Mouse (Mus musculus): ENCODE data around the gene Mbd6. TPM values are rescaled to one million over a fixed set of nuclear protein-coding genes. Genes with fewer than 3 reads are reported as not detected.
A peak's percentile ranks its signal among the peaks of the same experiment; 100 is the strongest.

Gene Mbd6
- total RNA-seq, 2 experiments from 2014 or later: 89.7 to 92.6 TPM

- DNase-seq (ENCODE audit: low spot score in 2 of 2): no peak
Observed at GRCm38 (mm10) chr10:127289573-127290191, 864 bp upstream of the Mbd6 start.

- peak in 1 of 2 experiments; percentile 44 for DNase-seq (ENCODE audit: low spot score in 2 of 2)
Observed at GRCm38 (mm10) chr10:127288328-127288799, 454 bp downstream of the Mbd6 start.

- no peak for DNase-seq (ENCODE audit: low spot score in 2 of 2)
Observed at GRCm38 (mm10) chr10:127287936-127288293, 903 bp downstream of the Mbd6 start.

- no peak for DNase-seq (ENCODE audit: low spot score in 2 of 2)
Observed at GRCm38 (mm10) chr10:127287271-127287935, 1.4 kb downstream of the Mbd6 start.

GRCm38 (mm10) chr10:127286730-127287129, 2.1 kb downstream of the Mbd6 start:
- no peak for DNase-seq (ENCODE audit: low spot score in 2 of 2)

GRCm38 (mm10) chr10:127286194-127286593, 2.6 kb downstream of the Mbd6 start:
- DNase-seq (ENCODE audit: low spot score in 2 of 2): no peak

- no peak for DNase-seq (ENCODE audit: low spot score in 2 of 2)
Observed at GRCm38 (mm10) chr10:127285644-127286043, 3.2 kb downstream of the Mbd6 start.

GRCm38 (mm10) chr10:127284724-127285500, 3.9 kb downstream of the Mbd6 start:
- DNase-seq (ENCODE audit: low spot score in 2 of 2): no peak

GRCm38 (mm10) chr10:127284105-127284622, 4.7 kb downstream of the Mbd6 start:
- DNase-seq (ENCODE audit: low spot score in 2 of 2): no peak

GRCm38 (mm10) chr10:127282620-127283215, 6.1 kb downstream of the Mbd6 start:
- no peak for DNase-seq (ENCODE audit: low spot score in 2 of 2)

GRCm38 (mm10) chr10:127281316-127281715, 7.5 kb downstream of the Mbd6 start:
- no peak for DNase-seq (ENCODE audit: low spot score in 2 of 2)

GRCm38 (mm10) chr10:127279730-127280129, 9.1 kb downstream of the Mbd6 start:
- DNase-seq (ENCODE audit: low spot score in 2 of 2): no peak

- DNase-seq (ENCODE audit: low spot score in 2 of 2): no peak
Observed at GRCm38 (mm10) chr10:127274261-127275022, 14.4 kb downstream of the Mbd6 start.

GRCm38 (mm10) chr10:127272371-127272770, 16.4 kb downstream of the Mbd6 start:
- no peak for DNase-seq (ENCODE audit: low spot score in 2 of 2)

GRCm38 (mm10) chr10:127269884-127270283, 18.9 kb downstream of the Mbd6 start:
- no peak for DNase-seq (ENCODE audit: low spot score in 2 of 2)

- DNase-seq (ENCODE audit: low spot score in 2 of 2): no peak
Observed at GRCm38 (mm10) chr10:127269036-127269435, 19.8 kb downstream of the Mbd6 start.

GRCm38 (mm10) chr10:127268401-127268800, 20.4 kb downstream of the Mbd6 start:
- DNase-seq (ENCODE audit: low spot score in 2 of 2): no peak

- no peak for DNase-seq (ENCODE audit: low spot score in 2 of 2)
Observed at GRCm38 (mm10) chr10:127267318-127267717, 21.5 kb downstream of the Mbd6 start.

GRCm38 (mm10) chr10:127266112-127267091, 22.4 kb downstream of the Mbd6 start, which contains the start of gene Dctn2:
Dctn2 (plus strand) TSS chr10:127266368.
- peak; percentile 75 to 86 for DNase-seq (ENCODE audit: low spot score in 2 of 2)
